Mouse (Mus musculus) T-cell, adult 2 months (primary cell): ENCODE results near the gene Gm17190.
"Not testable (repeated sequence)": the region's sequence is repeated elsewhere in the genome, so short reads cannot be mapped to it uniquely, and the experiment has no call there.

Experiments used
- DNase-seq: peaks from one replicate; pipeline ENCODE4 v3.0.0; 2022; ENCODE audit warnings: low spot score

Gene Gm17190

GRCm38 (mm10) chr13:96081754-96082153 lies at the start of gene Gm17190:
Gene Gm17190 (plus strand): TSS chr13:96082054.
- DNase-seq = not testable (repeated sequence)

GRCm38 (mm10) chr13:96039536-96039935 lies 42.3 kb upstream of the Gm17190 start:
- no peak for DNase-seq

GRCm38 (mm10) chr13:96040275-96041042 lies 41.4 kb upstream of the Gm17190 start:
- no peak for DNase-seq

- DNase-seq = no peak
These were observed 36.5 kb upstream of the Gm17190 start for GRCm38 (mm10) chr13:96045396-96045795.

GRCm38 (mm10) chr13:96052755-96053154 lies 29.1 kb upstream of the Gm17190 start:
- no peak for DNase-seq

GRCm38 (mm10) chr13:96073555-96073954 lies 8.3 kb upstream of the Gm17190 start:
- DNase-seq = no peak

GRCm38 (mm10) chr13:96081276-96081675 lies 578 bp upstream of the Gm17190 start, which contains the start of gene Gm20075:
Gene Gm20075 (minus strand): TSS chr13:96081376.
- not testable (repeated sequence) for DNase-seq

GRCm38 (mm10) chr13:96085581-96086302 lies 3.9 kb downstream of the Gm17190 start:
- DNase-seq = no peak

- no peak for DNase-seq
These were observed 9.1 kb downstream of the Gm17190 start for GRCm38 (mm10) chr13:96090929-96091328.

- DNase-seq = no peak
These were observed 24.5 kb downstream of the Gm17190 start for GRCm38 (mm10) chr13:96106367-96106766.

GRCm38 (mm10) chr13:96110767-96111166 lies 28.9 kb downstream of the Gm17190 start:
- DNase-seq = no peak

GRCm38 (mm10) chr13:96112711-96113110 lies 30.9 kb downstream of the Gm17190 start:
- DNase-seq = no peak

- no peak for DNase-seq
These were observed 43.2 kb downstream of the Gm17190 start for GRCm38 (mm10) chr13:96125011-96125410.

- no peak for DNase-seq
These were observed 44.8 kb downstream of the Gm17190 start for GRCm38 (mm10) chr13:96126669-96127068.

GRCm38 (mm10) chr13:96129081-96129480 lies 47.2 kb downstream of the Gm17190 start:
- DNase-seq = no peak

GRCm38 (mm10) chr13:96131050-96131449 lies 49.2 kb downstream of the Gm17190 start:
- DNase-seq = no peak

- DNase-seq = no peak
These were observed 50.1 kb downstream of the Gm17190 start for GRCm38 (mm10) chr13:96131911-96132310.

- no peak for DNase-seq
These were observed 50.6 kb downstream of the Gm17190 start, which contains the start of gene Sv2c for GRCm38 (mm10) chr13:96132401-96132816. Gene Sv2c (minus strand): TSS chr13:96132577.
